8 mouse cellular contexts compared by ENCODE assay signal in the genomic region with DNA sequence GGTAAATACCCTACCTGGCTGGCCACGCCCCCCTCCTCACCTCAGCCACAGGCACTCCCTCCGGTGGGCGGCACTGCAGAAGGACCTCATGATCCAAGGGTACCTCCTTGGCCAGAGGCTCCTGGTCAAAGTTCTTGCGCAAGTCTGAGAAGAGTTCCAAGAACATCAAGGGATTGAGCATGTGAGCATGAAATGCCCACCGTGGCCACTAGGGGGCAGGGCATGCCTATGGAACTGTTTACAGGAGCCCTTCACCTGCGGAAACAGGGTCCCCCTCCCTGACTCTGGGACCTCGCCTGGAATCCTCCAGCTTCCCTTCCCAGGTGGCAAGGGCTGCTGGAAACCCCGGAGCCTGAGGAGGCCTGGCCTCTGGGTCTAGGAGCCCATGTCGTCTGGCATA. TPM values are rescaled to one million over a fixed set of nuclear protein-coding genes. Genes with fewer than 3 reads are reported as not detected.
DNase-seq lines count a peak whose midpoint lies in the region; ATAC-seq and TF ChIP-seq lines count a peak whose summit lies in the region.

No protein-coding gene starts in this region.

- WGBS in embryonic facial prominence, embryonic 13.5 days: 11% methylated on average over 9 of the region's 9 CpGs
- WGBS in kidney, adult 2 months: 9% methylated on average over 9 of the region's 9 CpGs
- 14% methylated on average over 9 of the region's 9 CpGs for WGBS in limb, embryonic 13.5 days
- WGBS in stomach, embryonic 14.5 days: 6% methylated on average over 8 of the region's 9 CpGs

- peak; percentile 64 for DNase-seq in A20 (ENCODE audit: low read depth, low spot score)
- peak; percentile 30 to 52 for DNase-seq in adrenal gland, postnatal 4 days (ENCODE audit: low spot score in 2 of 2)
- DNase-seq in heart, adult 8-10 months (ENCODE audit: low spot score): peak; percentile 72
- DNase-seq in kidney, adult 2 months: peak; percentile 83

- peaks cover 16% of the 10 kb centered on the region for H3K36me3 ChIP-seq in embryonic facial prominence, embryonic 13.5 days
- H3K36me3 ChIP-seq in kidney, adult 2 months (ENCODE audit: control insufficient read depth, insufficient read depth, low read length): no peaks in the 10 kb centered on the region
- peaks cover 25% of the 10 kb centered on the region for H3K36me3 ChIP-seq in limb, embryonic 13.5 days
- peaks cover 31% of the 10 kb centered on the region for H3K36me3 ChIP-seq in myocyte (ENCODE audit: control insufficient read depth, insufficient read depth)
- no peaks in the 10 kb centered on the region for H3K36me3 ChIP-seq in stomach, embryonic 14.5 days (ENCODE audit: control insufficient read depth, insufficient read depth, low read length)

- TF ChIP-seq POLR2A in kidney, adult 2 months (IDR thresholded peaks at IDR 0.05; ENCODE audit: low read depth, low read length): no peak
- TF ChIP-seq POLR2A in myocyte (IDR thresholded peaks at IDR 0.05; ENCODE audit: insufficient read length, low read depth): no peak

- H3ac ChIP-seq in myocyte (ENCODE audit: control insufficient read depth, insufficient read length): no peak overlapping the region

- no peak overlapping the region for H3K4me3 ChIP-seq in embryonic facial prominence, embryonic 13.5 days
- H3K4me3 ChIP-seq in kidney, adult 2 months (ENCODE audit: insufficient read depth, low read depth, low read length): no peak overlapping the region
- H3K4me3 ChIP-seq in limb, embryonic 13.5 days: no peak overlapping the region
- H3K4me3 ChIP-seq in myocyte: no peak overlapping the region
- no peak overlapping the region for H3K4me3 ChIP-seq in stomach, embryonic 14.5 days (ENCODE audit: low read depth, low read length)

- no peak overlapping the region for H3K9ac ChIP-seq in embryonic facial prominence, embryonic 13.5 days
- H3K9ac ChIP-seq in limb, embryonic 13.5 days: 0 out of 2 replicates have a peak overlapping the region, but pooled peaks have one; percentile 13
- H3K9ac ChIP-seq in stomach, embryonic 14.5 days (replicated peaks; ENCODE audit: low read depth, low read length): no peak overlapping the region

- H3K27ac ChIP-seq in embryonic facial prominence, embryonic 13.5 days: no peak overlapping the region
- H3K27ac ChIP-seq in kidney, adult 2 months (ENCODE audit: insufficient read depth, low read depth, low read length): no peak overlapping the region
- no peak overlapping the region for H3K27ac ChIP-seq in limb, embryonic 13.5 days
- H3K27ac ChIP-seq in stomach, embryonic 14.5 days (ENCODE audit: low read length): no peak overlapping the region

- H3K9me3 ChIP-seq in embryonic facial prominence, embryonic 13.5 days: no peaks in the 10 kb centered on the region
- no peaks in the 10 kb centered on the region for H3K9me3 ChIP-seq in limb, embryonic 13.5 days
- no peaks in the 10 kb centered on the region for H3K9me3 ChIP-seq in stomach, embryonic 14.5 days (ENCODE audit: control insufficient read depth, low read depth, low read length)

- peak; percentile 95 for TF ChIP-seq CTCF in kidney, adult 2 months (conservative IDR thresholded peaks at IDR 0.05; ENCODE audit: insufficient read depth, insufficient read length, low read depth, low read length)

- H3K4me1 ChIP-seq in embryonic facial prominence, embryonic 13.5 days: peaks cover 8% of the 10 kb centered on the region; the same call in 1 of the 2 replicates
- no peaks in the 10 kb centered on the region for H3K4me1 ChIP-seq in kidney, adult 2 months (ENCODE audit: control insufficient read depth, insufficient read depth, low read length)
- H3K4me1 ChIP-seq in limb, embryonic 13.5 days: peaks cover 16% of the 10 kb centered on the region
- no peaks in the 10 kb centered on the region for H3K4me1 ChIP-seq in stomach, embryonic 14.5 days (ENCODE audit: control insufficient read depth, insufficient read depth, low read length)

- H3K4me2 ChIP-seq in embryonic facial prominence, embryonic 13.5 days: peak overlapping the region; percentile 34; the same call in 1 of the 2 replicates
- H3K4me2 ChIP-seq in limb, embryonic 13.5 days (replicated peaks): peak overlapping the region; percentile 38
- no peak overlapping the region for H3K4me2 ChIP-seq in myocyte (ENCODE audit: low read depth)
- H3K4me2 ChIP-seq in stomach, embryonic 14.5 days (replicated peaks; ENCODE audit: low read depth, low read length): no peak overlapping the region; the same call in 1 of the 2 replicates

- H3K79me2 ChIP-seq in myocyte (ENCODE audit: control insufficient read depth, insufficient read depth): peaks cover 34% of the 10 kb centered on the region

- 0 out of 2 replicates have a peak, but pooled peaks have one; percentile 27 for ATAC-seq in embryonic facial prominence, embryonic 13.5 days (ENCODE audit: insufficient number of reproducible peaks, insufficient read depth, low FRiP score, low TSS enrichment, low read depth)
- peak; percentile 60 for ATAC-seq in limb, embryonic 13.5 days (ENCODE audit: low FRiP score, low read depth)
- ATAC-seq in stomach, embryonic 14.5 days (ENCODE audit: insufficient number of reproducible peaks, insufficient read depth, low FRiP score, low read depth): peak; percentile 54; the same call in 1 of the 2 replicates

- no peaks in the 10 kb centered on the region for H3K27me3 ChIP-seq in embryonic facial prominence, embryonic 13.5 days
- no peaks in the 10 kb centered on the region for H3K27me3 ChIP-seq in kidney, adult 2 months (replicated peaks; ENCODE audit: control insufficient read depth, insufficient read depth, low read length)
- no peaks in the 10 kb centered on the region for H3K27me3 ChIP-seq in limb, embryonic 13.5 days
- H3K27me3 ChIP-seq in myocyte (ENCODE audit: control insufficient read depth, insufficient read depth, insufficient read length): no peaks in the 10 kb centered on the region
- no peaks in the 10 kb centered on the region for H3K27me3 ChIP-seq in stomach, embryonic 14.5 days (ENCODE audit: control insufficient read depth, insufficient read depth, low read length)

TF ChIP-seq in myocyte, 11 proteins besides CTCF, POLR2A, EP300 and RAD21:
- TF ChIP-seq CEBPB (IDR thresholded peaks at IDR 0.05; ENCODE audit: insufficient read depth, poor library complexity, severe bottlenecking): peak; percentile 94
- TF ChIP-seq REST (IDR thresholded peaks at IDR 0.05; ENCODE audit: insufficient read depth, insufficient read length): no peak

RNA-seq across cellular contexts. Expression of a gene that starts 27.0 kb away (rescaled TPM):
- 10 to 100 TPM; 26.7 to 32.3 TPM for total RNA-seq in adrenal gland, postnatal 4 days (2021)
- 14.8 and 17.8 TPM in 2 replicates for polyA plus RNA-seq in embryonic facial prominence, embryonic 13.5 days (2015; fragmentation: Nextera tagmentation; extraction: Ambion mirVana)
- 1 to 10 TPM; 3.5 to 4.9 (median 3.8) TPM for total RNA-seq in heart, adult 8-10 months (2022)
- 38.6 and 43.5 TPM in 2 replicates for polyA plus RNA-seq in kidney, adult 2 months (2012; rRNA removed)
- polyA plus RNA-seq in limb, embryonic 13.5 days (2015; fragmentation: Nextera tagmentation; extraction: Ambion mirVana): 12.4 and 13.7 TPM in 2 replicates
- polyA plus RNA-seq in myocyte (2012; fragmentation: generic; extraction: Trizol): 4.7 TPM
- polyA plus RNA-seq in stomach, embryonic 14.5 days (2014; fragmentation: Nextera tagmentation; extraction: Ambion mirVana): 8.5 TPM in 2 replicates

RNA-seq across cellular contexts. Expression of a gene that starts 51.8 kb away (rescaled TPM):
- total RNA-seq in adrenal gland, postnatal 4 days (2021): 10 to 100 TPM; 13.3 to 17.6 TPM
- polyA plus RNA-seq in embryonic facial prominence, embryonic 13.5 days (2015; fragmentation: Nextera tagmentation; extraction: Ambion mirVana): 6.0 and 6.1 TPM in 2 replicates
- 10 to 100 TPM in 3 of 4 experiments, 1 to 10 TPM in 1; 9.6 to 14.5 (median 12.0) TPM for total RNA-seq in heart, adult 8-10 months (2022)
- 6.1 and 6.2 TPM in 2 replicates for polyA plus RNA-seq in kidney, adult 2 months (2012; rRNA removed)
- polyA plus RNA-seq in limb, embryonic 13.5 days (2015; fragmentation: Nextera tagmentation; extraction: Ambion mirVana): 8.1 and 8.3 TPM in 2 replicates
- 91.9 TPM for polyA plus RNA-seq in myocyte (2012; fragmentation: generic; extraction: Trizol)
- polyA plus RNA-seq in stomach, embryonic 14.5 days (2014; fragmentation: Nextera tagmentation; extraction: Ambion mirVana): 4.2 and 4.4 TPM in 2 replicates

Comparison
In these comparisons a context has a peak if more than half of its experiments do, and no peak if none do; other contexts are left out.
1. H3K4me2 ChIP-seq: peak in embryonic facial prominence, embryonic 13.5 days (single experiment) and limb, embryonic 13.5 days (single experiment); none in myocyte (single experiment) and stomach, embryonic 14.5 days (single experiment).
2. Peak in every context shown above with its lines, with median percentiles within 50 percentile points of each other: DNase-seq and ATAC-seq.